Mouse (Mus musculus) intestine, embryonic 15.5 days (tissue): ENCODE results near the gene Gm20388. TPM values are rescaled to one million over a fixed set of nuclear protein-coding genes. Genes with fewer than 3 reads are reported as not detected.

ENCODE experiments used
- ATAC-seq: fragments of 200-750 bp; cut with Nextera tagmentation; 2 replicates; pipeline ENCODE4 v1.8.0; 2017; ENCODE audit warnings: moderate TSS enrichment, moderate library complexity
- H3K27ac ChIP-seq: fragments of 300-500 bp; sonication (generic); 2 replicates; pipeline ENCODE4 v1.5.1; 2015; ENCODE audit warnings: mild to moderate bottlenecking, inconsistent platforms
- H3K27me3 ChIP-seq: fragments of 300-500 bp; sonication (generic); replicated peaks from 2 replicates; pipeline ENCODE4 v1.6.1; 2015; ENCODE audit warnings: inconsistent platforms
- H3K36me3 ChIP-seq: fragments of 300-500 bp; sonication (generic); 2 replicates; pipeline ENCODE4 v1.6.1; 2015; ENCODE audit warnings: inconsistent platforms
- H3K4me1 ChIP-seq: fragments of 300-500 bp; sonication (generic); replicated peaks from 2 replicates; pipeline ENCODE4 v1.6.1; 2015; ENCODE audit warnings: inconsistent platforms
- H3K4me2 ChIP-seq: fragments of 300-500 bp; sonication (generic); replicated peaks from 2 replicates; pipeline ENCODE4 v1.6.1; 2015; ENCODE audit warnings: mild to moderate bottlenecking, inconsistent platforms
- H3K4me3 ChIP-seq: fragments of 300-500 bp; sonication (generic); replicated peaks from 2 replicates; pipeline ENCODE4 v1.5.1; 2015; ENCODE audit warnings: inconsistent platforms
- H3K9ac ChIP-seq: fragments of 300-500 bp; sonication (generic); 2 replicates; pipeline ENCODE4 v1.6.1; 2015; ENCODE audit warnings: inconsistent platforms
- H3K9me3 ChIP-seq: fragments of 300-500 bp; sonication (generic); 2 replicates; pipeline ENCODE4 v1.6.1; 2016; ENCODE audit warnings: inconsistent platforms
- WGBS: fragments of 180-500 bp; shearing (Covaris S2); methylation state at CpG from one replicate; pipeline ENCODE4 v1.1.7; 2015; 5-methylcytosine and 5-hydroxymethylcytosine counted together
- polyA plus RNA-seq: library from polyadenylated mRNA; unstranded; fragments of >200 nt; fragmentation: Nextera tagmentation; extraction: Ambion mirVana; gene quantifications from 2 replicates; pipeline ENCODE4 v1.2.1, GENCODE M21; 2015

Gm20388 gene
- polyA plus RNA-seq, 1 experiment from 2014 or later: not detected

GRCm38 (mm10) chr8:123857361-123857760, 3946.7 kb downstream of the Gm20388 start:
- no peak overlapping the region for H3K9ac ChIP-seq
- no peak for ATAC-seq
- 79% methylated on average over 3 of the region's 3 CpGs for WGBS
- no peaks in the 10 kb centered on the region for H3K27me3 ChIP-seq
- no peak overlapping the region for H3K4me3 ChIP-seq
- H3K9me3 ChIP-seq: no peaks in the 10 kb centered on the region
- no peaks in the 10 kb centered on the region for H3K36me3 ChIP-seq
- H3K4me1 ChIP-seq: peaks cover 10% of the 10 kb centered on the region; the same call in 1 of the 2 replicates
- no peak overlapping the region for H3K27ac ChIP-seq
- H3K4me2 ChIP-seq: no peak overlapping the region

GRCm38 (mm10) chr8:123858574-123858940, 3947.9 kb downstream of the Gm20388 start:
- Histone ChIP-seq H3K27ac (peak overlapping the region; percentile 73; the same call in 1 of the 2 replicates), H3K4me1 (peaks cover 10% of the 10 kb centered on the region; the same call in 1 of the 2 replicates), H3K4me2 (peak overlapping the region; percentile 98), H3K36me3 (no peaks in the 10 kb centered on the region), H3K4me3 (peak overlapping the region; percentile 97), H3K9me3 (no peaks in the 10 kb centered on the region), H3K27me3 (peaks cover 4% of the 10 kb centered on the region; the same call in 1 of the 2 replicates), H3K9ac (peak overlapping the region; percentile 87)
- ATAC-seq: peak; percentile 2; the same call in 1 of the 2 replicates
- 1% methylated on average over 17 of the region's 17 CpGs for WGBS

GRCm38 (mm10) chr8:123858941-123859647, 3948.5 kb downstream of the Gm20388 start:
- under 1% methylated on average over 79 of the region's 79 CpGs for WGBS
- H3K27ac ChIP-seq: peak overlapping the region; percentile 73

GRCm38 (mm10) chr8:123859648-123860259, 3949.1 kb downstream of the Gm20388 start, which contains the start of gene Ccsap:
Gene Ccsap (minus strand): TSS chr8:123860209.
- Histone ChIP-seq H3K4me3 (peak within 1 kb of the TSS; percentile 97), H3K36me3 (no peaks in the 10 kb centered on the region), H3K4me2 (peak within 1 kb of the TSS; percentile 98), H3K9ac (peak within 1 kb of the TSS; percentile 87), H3K27ac (peak within 1 kb of the TSS; percentile 73), H3K9me3 (no peaks in the 10 kb centered on the region), H3K27me3 (peaks cover 10% of the 10 kb centered on the region), H3K4me1 (peaks cover 10% of the 10 kb centered on the region; the same call in 1 of the 2 replicates)
- 1% methylated on average over 48 of the region's 48 CpGs for WGBS
- peak; percentile 71 for ATAC-seq

More at GRCm38 (mm10) chr8:123858941-123859647, 3948.5 kb downstream of the Gm20388 start:
- no peaks in the 10 kb centered on the region for H3K36me3 ChIP-seq
- peak; percentile 99 for ATAC-seq
- H3K4me3 ChIP-seq: peak overlapping the region; percentile 97
- peaks cover 10% of the 10 kb centered on the region; the same call in 1 of the 2 replicates for H3K4me1 ChIP-seq
- H3K9me3 ChIP-seq: no peaks in the 10 kb centered on the region
- peaks cover 8% of the 10 kb centered on the region for H3K27me3 ChIP-seq
- peak overlapping the region; percentile 87 for H3K9ac ChIP-seq
- peak overlapping the region; percentile 98 for H3K4me2 ChIP-seq

- H3K36me3 ChIP-seq: no peaks in the 10 kb centered on the region
- no peak overlapping the region for H3K27ac ChIP-seq
- no peak overlapping the region; the same call in 1 of the 2 replicates for H3K9ac ChIP-seq
- peaks cover 10% of the 10 kb centered on the region; the same call in 1 of the 2 replicates for H3K4me1 ChIP-seq
- peaks cover 10% of the 10 kb centered on the region for H3K27me3 ChIP-seq
- WGBS: 73% methylated on average over 4 of the region's 4 CpGs
- peak overlapping the region; percentile 98 for H3K4me2 ChIP-seq
- ATAC-seq: no peak
- no peaks in the 10 kb centered on the region for H3K9me3 ChIP-seq
- H3K4me3 ChIP-seq: no peak overlapping the region
Measured at GRCm38 (mm10) chr8:123860386-123860785, 3949.7 kb downstream of the Gm20388 start.

- Histone ChIP-seq H3K27me3 (peaks cover 10% of the 10 kb centered on the region), H3K27ac (no peak overlapping the region), H3K4me1 (0 out of 2 replicates have a peak, but pooled peaks cover under 1% of the 10 kb centered on the region), H3K36me3 (no peaks in the 10 kb centered on the region), H3K9me3 (no peaks in the 10 kb centered on the region), H3K4me3 (no peak overlapping the region), H3K9ac (no peak overlapping the region), H3K4me2 (no peak overlapping the region)
- 62% methylated on average over 7 of the region's 7 CpGs for WGBS
- no peak for ATAC-seq
Measured at GRCm38 (mm10) chr8:123865786-123866185, 3955.1 kb downstream of the Gm20388 start.

GRCm38 (mm10) chr8:123866971-123867370, 3956.3 kb downstream of the Gm20388 start:
- Histone ChIP-seq H3K36me3 (no peaks in the 10 kb centered on the region), H3K4me2 (no peak overlapping the region), H3K4me1 (no peaks in the 10 kb centered on the region), H3K27me3 (peaks cover 10% of the 10 kb centered on the region), H3K27ac (no peak overlapping the region), H3K9me3 (no peaks in the 10 kb centered on the region), H3K4me3 (no peak overlapping the region), H3K9ac (no peak overlapping the region)
- ATAC-seq: no peak
- WGBS: 38% methylated on average over 5 of the region's 5 CpGs

- H3K36me3 ChIP-seq: no peaks in the 10 kb centered on the region
- ATAC-seq: no peak
- H3K4me3 ChIP-seq: no peak overlapping the region
- no peak overlapping the region for H3K9ac ChIP-seq
- H3K4me1 ChIP-seq: no peaks in the 10 kb centered on the region
- H3K9me3 ChIP-seq: no peaks in the 10 kb centered on the region
- H3K4me2 ChIP-seq: no peak overlapping the region
- H3K27ac ChIP-seq: no peak overlapping the region
- no peaks in the 10 kb centered on the region for H3K27me3 ChIP-seq
- WGBS: 73% methylated on average over 9 of the region's 9 CpGs
Measured at GRCm38 (mm10) chr8:123872048-123872447, 3961.4 kb downstream of the Gm20388 start.

- H3K4me3 ChIP-seq: no peak overlapping the region
- H3K27me3 ChIP-seq: no peaks in the 10 kb centered on the region
- H3K36me3 ChIP-seq: no peaks in the 10 kb centered on the region
- H3K27ac ChIP-seq: no peak overlapping the region
- H3K4me1 ChIP-seq: no peaks in the 10 kb centered on the region
- no peaks in the 10 kb centered on the region for H3K9me3 ChIP-seq
- no peak for ATAC-seq
- no peak overlapping the region for H3K4me2 ChIP-seq
- H3K9ac ChIP-seq: no peak overlapping the region
- 74% methylated on average over 6 of the region's 6 CpGs for WGBS
Measured at GRCm38 (mm10) chr8:123873364-123873763, 3962.7 kb downstream of the Gm20388 start.

GRCm38 (mm10) chr8:123874324-123874723, 3963.7 kb downstream of the Gm20388 start:
- Histone ChIP-seq H3K27ac (no peak overlapping the region), H3K27me3 (no peaks in the 10 kb centered on the region), H3K4me2 (no peak overlapping the region), H3K9me3 (no peaks in the 10 kb centered on the region), H3K4me1 (no peaks in the 10 kb centered on the region), H3K36me3 (no peaks in the 10 kb centered on the region), H3K4me3 (no peak overlapping the region), H3K9ac (no peak overlapping the region)
- 78% methylated on average over 11 of the region's 11 CpGs for WGBS
- ATAC-seq: no peak

- H3K27ac ChIP-seq: no peak overlapping the region
- no peak overlapping the region for H3K4me2 ChIP-seq
- no peak for ATAC-seq
- H3K9ac ChIP-seq: no peak overlapping the region
- no peaks in the 10 kb centered on the region for H3K9me3 ChIP-seq
- H3K4me3 ChIP-seq: no peak overlapping the region
- WGBS: 35% methylated on average over 2 of the region's 2 CpGs
- H3K4me1 ChIP-seq: no peaks in the 10 kb centered on the region
- H3K27me3 ChIP-seq: no peaks in the 10 kb centered on the region
- no peaks in the 10 kb centered on the region for H3K36me3 ChIP-seq
Measured at GRCm38 (mm10) chr8:123877865-123878264, 3967.2 kb downstream of the Gm20388 start.

- ATAC-seq: no peak
- H3K4me2 ChIP-seq: no peak overlapping the region
Measured at GRCm38 (mm10) chr8:123880271-123880670, 3969.6 kb downstream of the Gm20388 start.

More at GRCm38 (mm10) chr8:123880271-123880670, 3969.6 kb downstream of the Gm20388 start:
- WGBS: 69% methylated on average over 10 of the region's 10 CpGs
- Histone ChIP-seq H3K4me1 (peaks cover 6% of the 10 kb centered on the region), H3K4me3 (no peak overlapping the region), H3K36me3 (no peaks in the 10 kb centered on the region), H3K9ac (no peak overlapping the region), H3K9me3 (no peaks in the 10 kb centered on the region), H3K27me3 (0 out of 2 replicates have a peak, but pooled peaks cover 4% of the 10 kb centered on the region), H3K27ac (no peak overlapping the region)
